Mouse (Mus musculus) intestine, embryonic 16.5 days (tissue): ENCODE data around the gene Clmp. TPM values are rescaled to one million over a fixed set of nuclear protein-coding genes. Genes with fewer than 3 reads are reported as not detected.
A peak's percentile ranks its signal among the peaks of the same experiment; 100 is the strongest.

ENCODE experiments used
- ATAC-seq: fragments of 200-750 bp; cut with Nextera tagmentation; 2 replicates; pipeline ENCODE4 v1.8.0; 2017; ENCODE audit warnings: moderate TSS enrichment, moderate library complexity
- H3K27ac ChIP-seq: fragments of 300-500 bp; sonication (generic); 2 replicates; pipeline ENCODE4 v1.5.1; 2014; ENCODE audit warnings: mild to moderate bottlenecking, low read length
- H3K27me3 ChIP-seq: fragments of 300-500 bp; sonication (generic); replicated peaks from 2 replicates; pipeline ENCODE4 v1.6.1; 2014; ENCODE audit warnings: low read length, control low read depth, mixed read lengths; ENCODE audit not compliant: control insufficient read depth, insufficient read depth
- H3K36me3 ChIP-seq: fragments of 300-500 bp; sonication (generic); 2 replicates; pipeline ENCODE4 v1.6.1; 2014; ENCODE audit warnings: low read length, control low read depth; ENCODE audit not compliant: control insufficient read depth, insufficient read depth
- H3K4me1 ChIP-seq: fragments of 300-500 bp; sonication (generic); 2 replicates; pipeline ENCODE4 v1.6.1; 2014; ENCODE audit warnings: low read length, control low read depth, mixed read lengths; ENCODE audit not compliant: control insufficient read depth, insufficient read depth
- H3K4me2 ChIP-seq: fragments of 300-500 bp; sonication (generic); 2 replicates; pipeline ENCODE4 v1.6.1; 2014; ENCODE audit warnings: low read depth, low read length, control low read depth
- H3K4me3 ChIP-seq: fragments of 300-500 bp; sonication (generic); 2 replicates; pipeline ENCODE4 v1.5.1; 2014; ENCODE audit warnings: mild to moderate bottlenecking, low read length
- H3K9ac ChIP-seq: fragments of 300-500 bp; sonication (generic); 2 replicates; pipeline ENCODE4 v1.6.1; 2014; ENCODE audit warnings: low read depth, low read length
- H3K9me3 ChIP-seq: fragments of 300-500 bp; sonication (generic); 2 replicates; pipeline ENCODE4 v1.6.1; 2016; ENCODE audit warnings: low read length, control low read depth; ENCODE audit not compliant: control insufficient read depth
- WGBS: fragments of 180-500 bp; shearing (Covaris S2); extraction: QIAGEN DNeasy Blood & Tissue Kit; methylation state at CpG from one replicate; pipeline ENCODE4 v1.1.7; 2014; 5-methylcytosine and 5-hydroxymethylcytosine counted together
- polyA plus RNA-seq: library from polyadenylated mRNA; unstranded; fragments of >200 nt; fragmentation: Nextera tagmentation; extraction: Ambion mirVana; gene quantifications from 2 replicates; pipeline ENCODE4 v1.2.1, GENCODE M21; 2015

Clmp gene
- polyA plus RNA-seq, 1 experiment from 2014 or later, result 22.2 TPM

DNA sequence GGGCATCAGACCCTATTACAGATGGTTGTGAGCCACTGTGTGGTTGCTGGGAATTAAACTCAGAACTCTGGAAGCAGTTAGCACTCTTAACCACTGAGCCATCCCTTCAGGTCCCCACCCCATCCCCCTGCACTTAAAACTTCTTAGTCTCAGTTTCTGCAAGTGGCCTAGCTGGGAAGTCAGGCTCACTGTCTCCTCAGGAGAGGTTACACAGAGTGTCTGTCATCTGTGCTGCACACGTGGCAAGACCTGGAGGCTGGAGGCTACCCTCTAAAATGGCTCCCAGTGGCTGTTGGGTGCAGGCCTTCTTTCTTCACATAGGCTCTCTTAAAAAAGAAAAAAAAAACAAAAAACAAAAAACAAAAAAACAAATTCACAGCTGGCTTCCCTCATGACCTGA lies 90.3 kb downstream of the Clmp start:
- Histone ChIP-seq H3K9me3 (no peaks in the 10 kb centered on the region), H3K36me3 (no peaks in the 10 kb centered on the region), H3K4me1 (peaks cover 12% of the 10 kb centered on the region), H3K27me3 (no peaks in the 10 kb centered on the region), H3K4me2 (no peak overlapping the region), H3K9ac (no peak overlapping the region), H3K4me3 (no peak overlapping the region), H3K27ac (peak overlapping the region; percentile 91)
- peak; percentile 49 for ATAC-seq
- WGBS, result 64% methylated on average over 1 of the region's 1 CpGs

DNA sequence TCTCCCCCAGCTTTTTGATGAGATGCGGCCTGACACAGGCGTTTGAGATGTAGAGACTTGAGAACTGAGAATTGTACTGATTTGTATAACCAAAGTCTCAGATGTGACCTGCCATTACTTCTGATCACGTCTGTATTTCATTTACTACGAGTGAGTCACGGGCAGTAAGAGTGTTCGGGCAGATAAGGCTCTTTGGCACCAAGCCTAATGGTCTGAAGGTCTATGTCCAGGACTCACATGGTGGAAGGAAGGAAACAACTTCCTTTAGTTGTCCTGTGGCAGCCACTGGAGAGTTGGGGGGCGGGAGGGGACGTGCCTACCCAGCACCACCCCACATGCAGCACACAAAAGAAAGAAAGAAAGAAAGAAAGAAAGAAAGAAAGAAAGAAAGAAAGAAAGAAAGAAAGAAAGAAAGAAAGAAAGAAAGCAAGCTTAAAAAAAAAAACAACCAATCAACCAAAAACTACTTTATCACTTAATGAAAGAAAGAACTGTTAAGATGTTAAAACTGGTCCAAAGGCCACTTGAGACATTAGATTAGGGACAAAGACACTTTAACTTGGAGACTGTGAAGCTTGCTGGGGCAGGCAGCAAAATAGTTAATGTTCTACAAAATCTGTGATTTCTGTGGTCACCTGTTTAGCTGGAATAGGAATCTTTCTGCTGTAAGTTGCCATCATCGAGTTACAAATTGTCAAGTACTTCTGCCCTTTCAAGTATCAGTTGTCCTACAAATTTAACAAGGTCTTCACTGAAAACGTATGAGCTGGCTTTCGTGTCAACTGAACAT lies 90.9 kb downstream of the Clmp start:
- ATAC-seq, result peak; percentile 92
- Histone ChIP-seq H3K9ac (no peak overlapping the region), H3K4me1 (peaks cover 17% of the 10 kb centered on the region), H3K36me3 (no peaks in the 10 kb centered on the region), H3K27me3 (no peaks in the 10 kb centered on the region), H3K4me2 (no peak overlapping the region), H3K27ac (peak overlapping the region; percentile 91), H3K4me3 (no peak overlapping the region), H3K9me3 (no peaks in the 10 kb centered on the region)
- WGBS, result 50% methylated on average over 11 of the region's 11 CpGs

DNA sequence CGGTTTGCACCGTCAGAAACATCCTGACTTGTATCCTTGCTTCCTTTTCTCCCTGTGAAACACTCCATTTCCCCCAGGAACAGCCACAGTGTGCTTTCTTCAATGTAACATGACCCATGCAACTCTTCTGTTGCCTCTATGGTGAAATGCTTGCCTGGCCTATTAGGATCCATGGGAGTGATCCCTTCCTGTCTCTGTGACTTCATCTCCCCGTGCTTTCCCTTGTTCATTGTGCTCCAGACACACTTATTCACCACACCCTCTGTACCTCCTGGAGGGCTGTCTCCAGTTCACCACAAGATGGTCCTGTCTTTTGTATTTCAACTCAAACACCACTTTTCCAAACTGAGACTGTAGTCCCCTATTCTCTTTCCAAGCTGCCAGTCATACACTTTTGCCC lies 94.3 kb downstream of the Clmp start:
- Histone ChIP-seq H3K36me3 (no peaks in the 10 kb centered on the region), H3K9ac (no peak overlapping the region), H3K4me1 (peaks cover 26% of the 10 kb centered on the region), H3K4me3 (no peak overlapping the region), H3K9me3 (no peaks in the 10 kb centered on the region), H3K27ac (no peak overlapping the region), H3K4me2 (no peak overlapping the region), H3K27me3 (no peaks in the 10 kb centered on the region)
- no peak for ATAC-seq
- 66% methylated on average over 3 of the region's 3 CpGs for WGBS

DNA sequence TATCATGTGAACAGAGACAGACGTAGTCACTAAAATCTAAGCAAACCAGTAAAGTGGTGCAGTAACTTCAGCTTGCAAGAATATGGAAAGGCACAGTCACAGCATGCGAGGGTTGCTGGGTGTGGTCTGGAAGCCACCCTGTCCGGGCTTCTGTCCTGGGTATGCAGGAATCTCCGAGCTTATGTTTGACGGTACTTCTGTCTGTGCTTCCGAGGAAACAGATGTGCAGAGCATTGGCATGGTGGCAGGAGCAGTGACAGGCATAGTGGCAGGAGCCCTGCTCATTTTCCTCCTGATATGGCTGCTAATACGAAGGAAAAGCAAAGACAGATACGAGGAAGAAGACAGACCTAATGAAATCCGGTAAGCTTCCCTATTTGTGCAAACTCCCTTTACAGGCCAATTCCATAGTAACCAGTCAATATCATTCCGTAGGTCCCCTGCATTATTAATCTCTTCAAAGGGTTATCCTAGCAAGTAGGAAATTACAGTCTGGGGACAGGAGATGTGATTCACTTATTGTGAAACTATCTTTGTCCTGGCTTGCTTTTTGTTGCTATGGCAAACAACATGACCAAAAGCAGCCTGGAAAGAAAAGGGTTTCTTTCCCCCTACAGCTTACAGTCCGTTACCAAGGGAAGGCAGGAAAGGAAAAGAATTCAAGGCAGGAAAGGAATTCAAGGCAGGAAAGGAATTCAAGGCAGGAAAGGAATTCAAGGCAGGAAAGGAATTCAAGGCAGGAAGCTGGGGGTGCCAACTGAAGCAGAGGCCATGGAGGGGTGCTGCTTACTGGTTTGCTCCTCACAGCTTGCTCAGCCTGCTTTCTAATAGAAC lies 95.3 kb downstream of the Clmp start:
- peak overlapping the region; percentile 85 for H3K27ac ChIP-seq
- no peak for ATAC-seq
- no peak overlapping the region for H3K9ac ChIP-seq
- 65% methylated on average over 11 of the region's 11 CpGs for WGBS
- peaks cover 25% of the 10 kb centered on the region for H3K4me1 ChIP-seq
- H3K4me3 ChIP-seq, result no peak overlapping the region
- no peaks in the 10 kb centered on the region for H3K27me3 ChIP-seq
- no peaks in the 10 kb centered on the region for H3K9me3 ChIP-seq
- no peak overlapping the region; the same call in 1 of the 2 replicates for H3K4me2 ChIP-seq
- H3K36me3 ChIP-seq, result no peaks in the 10 kb centered on the region

DNA sequence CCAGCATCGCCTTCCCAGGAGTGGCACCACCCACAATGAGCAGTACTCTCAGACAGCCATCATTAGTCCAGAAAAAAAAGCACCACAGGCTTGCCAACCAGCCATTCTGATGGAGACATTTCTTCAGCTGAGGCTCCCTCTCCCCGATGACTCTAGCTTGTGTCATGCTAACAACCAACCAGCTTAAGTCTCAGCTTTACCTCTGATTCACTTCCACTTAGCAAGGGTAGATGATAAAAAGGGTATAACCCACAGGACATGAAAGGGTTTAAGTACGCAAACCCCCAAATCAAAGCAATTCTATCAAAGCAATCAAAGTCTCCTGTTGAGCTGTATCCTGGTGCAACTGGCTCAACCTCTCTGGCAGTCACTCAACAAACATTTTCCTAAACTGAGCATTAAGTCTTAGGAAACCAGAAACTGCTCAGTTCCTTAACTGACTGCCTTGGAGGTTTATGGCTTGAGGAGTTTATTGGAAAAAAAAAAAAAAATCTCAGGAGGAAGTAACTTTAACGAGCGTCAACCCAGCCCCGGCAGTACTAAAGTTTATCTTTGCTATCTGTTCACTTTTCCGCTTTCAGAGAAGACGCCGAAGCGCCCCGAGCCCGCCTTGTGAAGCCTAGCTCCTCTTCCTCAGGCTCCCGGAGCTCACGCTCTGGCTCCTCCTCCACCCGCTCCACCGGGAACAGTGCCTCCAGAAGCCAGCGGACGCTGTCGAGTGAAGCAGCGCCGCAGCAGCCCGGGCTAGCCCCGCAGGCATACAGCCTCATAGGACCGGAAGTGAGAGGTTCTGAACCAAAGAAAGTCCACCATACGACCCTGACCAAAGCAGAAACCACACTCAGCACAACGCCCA lies 96.2 kb downstream of the Clmp start:
- 25% methylated on average over 26 of the region's 26 CpGs for WGBS
- Histone ChIP-seq H3K27ac (peak overlapping the region; percentile 85), H3K27me3 (no peaks in the 10 kb centered on the region), H3K4me3 (peak overlapping the region; percentile 21), H3K9ac (peak overlapping the region; percentile 51), H3K9me3 (no peaks in the 10 kb centered on the region), H3K4me2 (peak overlapping the region; percentile 23), H3K36me3 (no peaks in the 10 kb centered on the region), H3K4me1 (peaks cover 24% of the 10 kb centered on the region)
- ATAC-seq, result peak; percentile 80

DNA sequence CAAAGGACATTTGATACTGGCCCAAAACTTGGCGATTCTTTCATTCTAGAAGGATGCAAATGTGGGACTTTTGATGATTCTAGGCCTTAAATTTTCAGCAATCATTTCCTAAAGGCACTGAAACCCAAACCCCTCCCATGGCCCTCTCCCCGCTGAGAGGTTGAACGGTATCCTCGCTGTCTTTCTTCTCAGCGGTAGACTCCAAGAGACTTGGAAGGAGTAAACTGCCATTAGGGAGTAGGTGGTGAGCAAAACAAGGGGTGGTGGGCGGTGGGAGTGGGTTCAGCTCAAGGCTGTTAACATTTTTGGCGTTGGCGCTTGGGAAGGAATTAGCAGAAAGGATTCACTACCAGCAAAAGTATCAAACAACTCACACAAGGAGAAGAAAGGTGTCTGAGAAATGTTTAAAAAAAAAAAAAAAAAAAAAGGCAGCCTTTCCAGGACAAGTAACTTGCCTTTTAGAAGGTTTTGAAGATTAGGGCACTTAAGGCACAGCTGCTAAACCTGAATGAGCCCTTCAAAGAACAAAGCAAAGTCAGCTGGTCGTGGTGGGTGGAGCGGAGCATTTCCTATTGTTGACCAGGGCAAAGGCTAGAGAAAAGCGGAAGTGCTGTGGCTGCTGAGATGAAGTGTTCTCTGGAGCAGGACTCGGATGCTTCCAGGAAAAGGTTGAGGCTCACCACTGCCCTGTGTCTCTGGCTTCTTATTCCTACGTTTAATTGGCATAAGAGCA lies 98.0 kb downstream of the Clmp start:
- 26% methylated on average over 13 of the region's 13 CpGs for WGBS
- Histone ChIP-seq H3K4me2 (peak overlapping the region; percentile 34), H3K9ac (no peak overlapping the region), H3K36me3 (no peaks in the 10 kb centered on the region), H3K27ac (peak overlapping the region; percentile 65), H3K4me3 (no peak overlapping the region), H3K4me1 (peaks cover 24% of the 10 kb centered on the region), H3K9me3 (no peaks in the 10 kb centered on the region), H3K27me3 (no peaks in the 10 kb centered on the region)
- peak; percentile 65 for ATAC-seq

DNA sequence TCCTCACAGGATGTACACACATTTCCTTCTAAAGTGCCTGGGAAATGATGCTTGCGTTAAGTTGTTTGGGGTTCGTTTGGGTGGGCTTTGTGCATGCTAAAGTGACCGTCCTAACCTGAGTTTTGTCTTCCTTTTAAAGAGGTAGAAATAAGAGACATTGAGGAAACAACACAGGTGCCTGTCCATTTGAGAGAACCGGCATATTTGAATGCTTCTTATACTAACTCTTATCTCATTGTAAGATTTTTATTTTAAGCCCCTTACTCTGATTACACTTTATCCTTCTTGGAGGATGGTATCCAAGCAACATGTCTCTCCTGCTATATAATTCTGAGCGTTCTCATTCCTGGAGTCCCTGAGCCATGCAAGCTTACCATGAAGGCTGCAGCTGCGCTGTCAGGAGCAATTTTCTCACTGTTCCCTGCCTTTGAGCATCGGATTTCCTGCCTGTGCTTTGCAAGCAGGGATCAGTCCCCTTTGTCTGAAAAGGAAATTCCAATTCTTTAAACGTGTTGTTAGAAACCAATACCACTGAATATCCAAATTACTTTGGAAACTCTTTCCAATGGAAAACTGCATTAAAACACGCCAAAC lies 98.7 kb downstream of the Clmp start:
- WGBS, result 22% methylated on average over 9 of the region's 9 CpGs
- H3K4me1 ChIP-seq, result peaks cover 24% of the 10 kb centered on the region
- H3K4me2 ChIP-seq, result peak overlapping the region; percentile 34
- H3K9me3 ChIP-seq, result no peaks in the 10 kb centered on the region
- H3K4me3 ChIP-seq, result no peak overlapping the region
- no peaks in the 10 kb centered on the region for H3K27me3 ChIP-seq
- no peak for ATAC-seq
- H3K36me3 ChIP-seq, result no peaks in the 10 kb centered on the region
- H3K9ac ChIP-seq, result no peak overlapping the region
- H3K27ac ChIP-seq, result peak overlapping the region; percentile 65

DNA sequence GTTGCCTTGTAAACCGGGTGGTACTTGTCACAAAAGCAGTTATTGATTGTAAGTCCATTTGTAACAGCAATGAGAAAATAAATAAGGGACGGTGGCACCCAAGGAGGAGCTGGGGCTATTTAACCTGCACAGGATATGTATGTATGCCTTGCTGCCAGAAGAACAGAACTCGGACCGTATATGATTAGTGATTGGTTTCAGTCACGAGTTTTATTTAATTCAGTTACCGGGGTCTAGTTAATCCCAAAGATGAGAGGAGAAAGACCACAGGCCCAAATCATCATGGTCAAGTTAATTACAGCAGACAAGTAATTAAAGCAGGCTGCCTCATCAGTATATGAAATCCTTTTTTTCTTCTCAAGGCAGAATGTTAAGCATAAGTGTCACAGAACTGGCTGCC lies 99.7 kb downstream of the Clmp start:
- H3K4me2 ChIP-seq, result no peak overlapping the region
- no peak overlapping the region for H3K9ac ChIP-seq
- no peak overlapping the region for H3K27ac ChIP-seq
- H3K27me3 ChIP-seq, result no peaks in the 10 kb centered on the region
- H3K9me3 ChIP-seq, result no peaks in the 10 kb centered on the region
- no peaks in the 10 kb centered on the region for H3K36me3 ChIP-seq
- ATAC-seq, result no peak
- H3K4me3 ChIP-seq, result no peak overlapping the region
- WGBS, result 77% methylated on average over 6 of the region's 6 CpGs
- H3K4me1 ChIP-seq, result peaks cover 17% of the 10 kb centered on the region
